Mouse (Mus musculus) urinary bladder, adult 2 months (tissue): ENCODE data around the gene Gpx3. TPM values are rescaled to one million over a fixed set of nuclear protein-coding genes. Genes with fewer than 3 reads are reported as not detected.
"Not testable (repeated sequence)": the region's sequence is repeated elsewhere in the genome, so short reads cannot be mapped to it uniquely, and the experiment has no call there.

ENCODE experiments used
- DNase-seq: peaks from one replicate; pipeline ENCODE4 v3.0.0; 2022; ENCODE audit warnings: low spot score
- polyA plus RNA-seq: library from polyadenylated mRNA; depleted of rRNA; stranded (reverse); fragments of >200 nt; gene quantifications from 2 replicates; pipeline ENCODE4 v1.2.3, GENCODE M21; 2012; rRNA removed

Gpx3 gene
- polyA plus RNA-seq = 53.0 and 110 TPM in 2 replicates

DNA sequence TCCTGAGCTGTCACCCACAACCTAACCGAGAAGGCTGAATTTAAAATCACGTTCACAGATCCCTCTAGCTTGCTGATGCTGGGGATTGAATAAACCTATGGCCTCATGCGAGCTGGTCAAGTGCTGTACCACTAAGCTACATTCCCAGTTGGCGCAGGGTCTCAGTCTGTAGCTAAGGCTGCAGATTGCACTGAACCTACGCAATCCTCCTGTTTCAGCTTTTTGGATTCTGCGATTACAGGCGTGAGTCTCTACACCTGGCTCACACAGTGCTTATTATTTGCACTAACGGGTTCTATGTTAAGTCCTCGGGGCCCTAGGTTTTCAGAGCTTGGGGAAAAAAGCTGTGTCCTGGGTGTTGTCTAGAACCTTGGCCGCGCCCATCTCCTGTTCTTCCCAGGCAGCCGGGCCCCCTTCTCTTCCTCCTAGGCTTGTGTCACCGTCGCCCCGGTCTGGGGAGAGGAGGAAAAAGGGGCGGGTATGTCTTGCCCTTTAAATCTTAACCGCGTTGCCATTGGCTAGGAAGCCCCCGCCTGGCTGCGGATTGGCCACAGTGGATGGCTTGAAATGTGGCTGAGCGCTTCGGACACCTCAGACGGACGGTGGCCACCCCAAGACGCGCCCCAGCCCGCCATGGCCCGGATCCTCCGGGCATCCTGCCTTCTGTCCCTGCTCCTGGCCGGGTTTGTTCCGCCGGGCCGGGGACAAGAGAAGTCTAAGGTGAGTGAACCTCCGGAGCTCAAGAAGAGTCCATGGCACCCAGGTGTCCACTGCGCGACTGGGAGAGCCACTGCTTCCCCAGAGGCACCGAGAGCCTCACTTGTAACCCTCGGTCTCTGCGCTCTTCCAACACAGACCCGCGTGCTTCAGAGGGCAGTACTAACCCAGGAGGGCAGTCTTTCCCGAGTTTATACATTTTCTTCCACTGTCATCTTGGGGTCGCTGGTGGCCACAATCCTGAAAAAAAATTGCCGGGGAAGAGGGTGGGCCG is at the start of gene Gpx3:
TSS of gene Gpx3 (plus strand) at position 121 of the 991 bp plus-strand sequence.
- peak; percentile 41 for DNase-seq

DNA sequence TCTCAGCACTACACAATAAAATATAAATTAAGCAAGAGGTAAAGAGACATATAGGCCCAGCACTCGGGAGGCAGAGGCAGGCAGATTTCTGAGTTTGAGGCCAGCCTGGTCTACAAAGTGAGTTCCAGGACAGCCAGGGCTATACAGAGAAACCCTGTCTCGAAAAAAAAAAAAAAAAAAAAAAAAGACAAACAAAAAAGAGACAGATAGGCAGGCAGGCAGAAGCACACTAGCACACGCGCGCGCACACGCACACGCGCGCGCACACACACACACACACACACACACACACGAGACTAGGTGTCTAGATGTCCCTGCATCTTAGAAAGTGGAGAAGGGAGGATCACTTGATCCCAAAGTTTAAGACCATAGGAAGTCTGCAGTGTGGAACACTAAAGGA is 43.4 kb upstream of the Gpx3 start:
- not testable (repeated sequence) for DNase-seq

DNA sequence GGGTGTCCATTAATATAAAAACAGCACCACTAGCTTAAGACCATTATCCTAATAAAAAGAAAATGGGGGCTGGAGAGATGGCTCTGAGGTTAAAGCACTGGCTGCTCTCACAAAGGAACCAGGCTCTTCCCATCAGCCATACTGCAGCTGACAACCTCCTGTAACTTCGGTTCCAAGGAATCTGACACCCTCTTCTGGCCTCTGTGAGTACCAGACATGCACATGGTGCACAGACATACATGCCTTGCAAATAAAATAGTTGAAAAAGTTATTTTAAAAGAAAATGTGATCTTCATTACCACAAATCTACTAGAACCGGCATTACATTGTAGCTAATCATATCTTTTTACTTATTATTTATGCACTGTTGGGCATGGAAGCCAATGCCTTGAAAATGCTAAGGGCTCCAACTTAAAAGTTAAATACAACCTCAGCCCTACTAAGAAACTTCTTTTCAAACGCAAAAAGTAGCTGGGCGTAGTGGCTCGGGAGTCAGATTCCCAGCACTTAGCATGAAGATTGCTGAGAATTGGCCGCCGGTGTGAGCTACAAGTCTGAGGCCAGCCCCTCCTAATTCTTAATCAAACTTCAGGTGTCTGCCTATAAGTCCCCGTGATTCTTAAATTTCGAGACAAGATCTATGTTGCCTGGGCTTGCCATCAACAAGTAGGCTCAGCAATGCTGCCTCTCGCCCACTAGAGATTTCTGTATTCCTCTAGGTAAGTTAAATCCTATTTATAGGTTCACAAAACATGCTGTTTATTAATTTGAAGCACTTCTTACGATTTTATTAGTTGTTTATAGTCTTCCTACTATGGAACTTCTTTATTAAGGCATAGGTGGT is 42.7 kb upstream of the Gpx3 start:
- DNase-seq = no peak

DNA sequence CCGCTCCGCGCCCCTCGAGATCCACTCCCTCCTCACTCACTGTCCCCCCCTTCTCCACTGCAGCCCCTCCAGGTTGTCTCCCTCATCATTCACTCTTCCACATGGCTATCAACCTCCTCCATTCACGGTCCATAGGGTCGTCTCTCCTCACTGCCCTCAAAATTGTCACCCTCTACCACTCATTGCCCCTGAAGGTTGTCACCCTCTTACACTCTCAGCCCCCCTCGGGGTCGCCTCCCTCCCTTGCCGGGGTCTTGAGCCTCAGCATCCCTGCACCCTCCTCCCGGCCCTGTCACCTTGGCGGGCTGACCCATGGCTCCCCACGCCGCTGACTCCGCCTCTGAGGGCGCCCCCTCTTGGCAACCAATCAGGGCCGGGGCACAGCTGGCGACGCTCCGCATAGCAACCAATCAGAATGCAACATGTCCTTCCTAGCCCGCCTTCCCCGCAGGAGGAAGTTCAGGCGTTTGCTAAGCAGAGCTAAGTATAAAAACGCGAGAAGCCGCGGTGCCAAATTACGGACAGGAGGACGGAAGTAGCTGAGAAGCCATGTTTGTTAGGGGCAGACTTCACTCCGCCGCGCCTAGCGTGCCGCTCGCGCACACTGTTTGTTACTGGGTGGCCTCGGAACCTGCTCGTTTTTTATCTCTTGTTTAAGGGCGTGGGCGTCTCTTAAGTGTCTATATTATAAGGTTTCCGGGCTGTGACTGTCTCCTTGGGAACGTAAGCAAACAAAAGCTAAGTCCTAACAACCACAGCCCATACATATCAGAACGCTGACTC is 41.8 kb upstream of the Gpx3 start, which contains the start of gene Lyrm7:
TSS of gene Lyrm7 (minus strand) at position 661 of the 783 bp plus-strand sequence.
- DNase-seq = peak; percentile 94

DNA sequence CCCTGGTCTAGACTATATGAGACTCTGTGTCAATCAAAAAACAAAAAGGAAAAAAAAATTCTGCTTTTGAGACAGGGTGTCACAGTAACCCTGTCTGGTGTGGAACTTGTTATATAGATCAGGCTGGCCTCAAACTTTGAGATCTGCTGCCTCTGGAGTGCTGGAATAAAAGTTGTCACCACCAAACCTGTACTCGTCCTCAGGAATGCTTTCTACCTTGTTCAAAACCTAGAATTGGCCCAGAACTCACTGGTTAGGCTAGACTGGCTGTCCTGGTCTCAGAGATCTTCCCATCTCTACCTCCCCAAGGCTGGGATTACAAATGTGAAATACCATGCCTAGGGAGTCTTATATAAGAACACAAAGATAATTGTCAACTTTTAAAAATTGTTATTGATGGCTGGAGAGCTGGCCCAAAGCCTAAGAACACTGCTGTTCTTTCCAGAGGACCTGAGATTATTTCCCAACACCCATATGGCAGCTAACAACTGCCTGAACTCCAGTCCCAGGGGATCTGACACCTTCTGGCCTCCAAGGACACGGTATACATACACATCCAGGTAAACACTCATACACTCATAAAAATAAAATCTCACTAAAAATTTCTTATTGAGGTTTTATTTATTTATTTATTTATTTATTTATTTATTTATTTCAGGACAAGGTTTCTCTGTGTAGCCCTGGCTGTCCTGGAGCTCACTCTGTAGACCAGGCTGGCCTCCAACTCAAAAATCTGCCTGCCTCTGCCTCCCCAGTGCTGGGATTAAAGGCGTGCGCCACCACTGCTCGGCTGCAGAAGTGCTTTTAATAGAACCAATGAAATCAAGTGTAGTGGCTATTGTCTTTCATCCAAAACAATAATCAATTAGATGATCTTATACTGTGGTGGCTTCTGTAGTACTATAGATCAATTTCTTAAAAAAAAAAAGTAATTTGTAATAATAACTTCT is 40.5 kb upstream of the Gpx3 start:
- no peak for DNase-seq

DNA sequence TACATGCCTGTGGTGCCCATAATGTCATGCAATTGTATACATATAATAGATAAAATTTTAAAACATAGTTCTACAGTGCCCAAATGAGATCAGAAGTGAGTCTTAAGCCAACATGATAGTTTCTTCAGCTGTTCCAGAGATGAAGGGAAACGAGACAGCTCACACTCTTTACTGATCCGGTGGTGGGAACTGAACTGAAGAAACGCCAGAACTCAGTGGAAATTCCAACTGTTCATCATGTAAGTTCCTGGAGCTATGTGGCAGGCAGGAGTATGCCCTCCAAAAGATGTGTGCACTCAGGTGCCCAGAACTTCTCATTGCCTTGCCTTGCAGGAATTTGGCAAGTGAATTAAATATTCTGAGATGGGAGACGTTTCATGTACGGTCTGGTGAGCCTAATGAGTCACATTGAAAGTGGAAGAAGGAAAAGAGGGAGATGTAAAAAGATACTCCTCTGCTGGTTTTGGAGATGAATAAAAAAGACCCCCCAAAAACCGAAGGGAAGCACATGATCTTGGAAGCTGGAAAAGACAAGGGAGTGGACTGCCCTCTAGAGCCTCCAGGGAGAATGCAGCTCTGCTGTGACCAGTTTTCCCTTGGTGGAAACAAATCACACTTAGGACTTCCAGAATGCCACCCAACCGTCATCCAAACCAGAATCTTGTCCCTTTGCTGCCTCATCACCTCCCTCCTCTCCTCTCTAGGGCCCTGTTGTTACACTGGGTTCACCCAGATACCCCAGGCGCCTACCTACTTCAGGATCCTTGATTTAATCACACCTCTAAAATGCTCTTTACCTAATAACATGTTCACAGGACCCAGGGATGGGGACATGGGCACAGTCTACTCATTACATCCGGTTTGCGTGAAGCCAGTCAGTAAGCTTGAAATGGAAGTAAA is 39.4 kb upstream of the Gpx3 start:
- no peak for DNase-seq

DNA sequence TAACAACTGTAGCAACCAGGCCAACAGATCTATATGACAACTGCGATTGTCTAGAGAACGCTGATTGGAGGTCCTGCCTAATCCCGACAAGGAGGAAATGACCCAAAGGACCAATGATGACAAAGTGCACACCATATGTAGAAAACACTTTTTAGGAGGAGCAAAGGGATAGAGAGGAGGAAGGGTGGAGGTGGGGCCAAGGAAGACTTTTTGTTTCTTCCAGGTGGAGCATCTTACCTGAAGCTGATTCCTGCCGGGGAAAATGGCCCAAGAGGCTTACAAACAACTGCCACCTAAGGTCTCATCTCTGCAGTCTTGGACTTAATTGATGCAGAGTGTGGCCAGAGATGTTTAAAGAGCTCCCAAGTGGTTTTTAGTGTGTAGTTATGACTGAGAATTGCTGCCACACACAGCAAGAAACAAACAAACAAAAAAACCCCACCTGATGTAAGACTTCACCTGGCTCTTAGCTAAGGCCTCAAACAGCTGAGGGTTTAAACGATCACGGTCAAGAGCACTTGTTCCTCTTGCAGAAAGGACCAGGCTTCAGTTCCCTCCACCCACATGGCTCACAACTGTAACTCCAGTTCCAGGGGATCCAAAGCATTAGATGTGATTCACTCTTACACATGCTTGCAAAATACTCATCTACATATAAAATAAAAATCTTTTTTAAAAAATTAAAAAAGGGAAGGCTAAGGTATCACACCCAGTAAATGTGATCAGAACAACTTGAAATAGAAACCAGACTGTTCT is 36.7 kb upstream of the Gpx3 start:
- no peak for DNase-seq

DNA sequence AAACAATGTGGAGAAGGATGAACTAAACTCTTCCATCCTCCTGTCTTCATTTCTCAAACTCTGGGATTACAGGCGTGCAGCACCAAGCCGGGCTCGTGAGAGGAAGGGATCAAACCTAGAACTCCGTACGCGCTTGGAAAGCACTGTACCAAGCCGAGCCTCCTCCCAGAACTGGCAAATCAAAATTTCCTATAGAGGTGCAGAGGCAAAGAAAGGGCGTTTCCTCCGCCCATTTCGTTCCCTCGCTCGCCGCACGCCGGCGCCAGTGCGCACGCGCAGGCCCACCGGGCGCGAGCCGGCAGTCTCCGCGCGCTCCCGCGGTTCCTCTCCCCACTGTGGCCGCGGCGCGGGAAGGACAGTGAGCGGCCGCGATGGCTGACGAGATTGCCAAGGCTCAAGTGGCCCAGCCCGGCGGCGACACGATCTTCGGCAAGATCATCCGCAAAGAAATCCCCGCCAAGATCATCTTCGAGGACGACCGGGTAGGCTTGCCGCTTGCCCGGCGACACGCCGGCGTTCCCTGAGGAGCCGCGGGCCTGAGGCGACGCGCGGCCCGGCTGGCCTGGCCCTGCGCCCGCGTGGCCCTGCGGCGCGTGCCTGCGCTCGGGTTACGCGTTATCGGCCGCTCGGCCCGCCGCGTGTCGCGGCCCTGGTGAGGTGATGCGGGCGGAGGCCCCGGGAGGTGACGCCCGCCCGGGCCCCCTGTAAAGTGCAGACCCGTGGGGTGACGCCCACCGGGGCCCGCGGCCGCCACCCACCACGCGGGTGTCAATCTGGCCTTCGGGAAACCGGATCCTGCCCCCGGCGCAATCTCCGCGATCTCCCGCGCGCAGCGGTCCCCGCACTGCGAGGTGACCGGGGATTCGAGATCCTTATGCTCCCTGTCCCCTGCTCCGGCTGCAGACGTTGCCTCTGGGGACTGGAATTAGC is 35.9 kb upstream of the Gpx3 start, which contains the start of gene Hint1:
TSS of gene Hint1 (plus strand) at position 265 of the 930 bp plus-strand sequence.
- DNase-seq = peak; percentile 91

DNA sequence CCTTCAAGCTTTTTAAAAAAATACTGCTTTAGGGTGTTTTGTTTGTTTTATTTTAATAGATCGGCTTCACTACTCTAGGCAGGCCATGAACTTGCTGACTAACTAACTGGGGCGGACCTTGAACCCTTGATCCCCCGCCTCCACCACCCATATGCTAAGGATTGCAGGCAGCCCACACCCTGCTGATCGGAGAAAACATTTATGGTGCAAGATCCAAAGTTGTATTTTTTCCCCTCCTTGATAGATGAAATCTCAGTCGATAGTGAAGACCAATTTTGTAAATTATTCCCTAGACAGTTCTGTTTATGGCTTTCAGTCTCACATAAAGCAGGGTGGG is 35.2 kb upstream of the Gpx3 start:
- DNase-seq = no peak

DNA sequence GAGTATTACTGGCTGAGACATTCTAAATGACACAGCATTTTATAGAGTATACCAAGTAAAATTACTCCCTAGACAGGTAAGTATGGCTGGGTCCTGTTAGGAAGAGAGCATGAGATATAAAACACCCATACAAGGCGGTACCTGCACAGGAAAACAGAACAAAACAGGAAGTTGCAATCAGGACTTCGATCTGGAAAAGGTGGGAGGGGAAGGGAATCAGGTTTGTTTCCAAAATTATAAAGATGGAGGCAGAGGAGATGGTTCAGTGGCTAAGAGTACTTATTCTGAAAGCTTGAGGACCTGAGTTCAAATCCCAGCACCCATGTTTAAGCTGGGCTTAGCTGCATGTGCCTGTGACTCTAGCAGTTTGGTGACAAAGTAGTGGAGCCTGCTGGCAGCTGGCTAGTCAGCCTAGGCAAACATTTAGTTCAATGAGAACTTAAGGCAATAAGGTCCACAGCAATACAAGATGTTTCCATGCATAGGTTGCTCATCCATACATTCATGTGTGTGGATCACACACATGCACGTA is 34.3 kb upstream of the Gpx3 start:
- DNase-seq = no peak

DNA sequence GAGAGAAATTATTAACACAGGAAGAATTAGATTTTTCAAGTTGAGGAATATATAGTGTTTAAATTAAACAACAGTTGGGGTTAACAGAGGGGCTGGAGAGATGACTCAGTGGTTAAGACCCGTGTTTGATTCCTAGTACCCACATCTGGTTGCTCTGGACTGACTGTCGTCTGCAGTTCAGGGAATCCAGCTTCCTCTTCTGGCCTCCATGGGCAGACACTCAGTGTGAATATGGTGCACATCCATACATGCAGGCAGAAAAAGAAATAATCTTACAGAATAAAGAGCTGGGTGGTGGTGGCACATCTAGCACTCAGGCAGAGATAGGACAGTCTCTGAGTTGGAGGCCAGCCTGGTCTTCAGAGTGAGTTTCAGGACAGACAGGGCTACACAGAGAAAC is 33.8 kb upstream of the Gpx3 start:
- no peak for DNase-seq

DNA sequence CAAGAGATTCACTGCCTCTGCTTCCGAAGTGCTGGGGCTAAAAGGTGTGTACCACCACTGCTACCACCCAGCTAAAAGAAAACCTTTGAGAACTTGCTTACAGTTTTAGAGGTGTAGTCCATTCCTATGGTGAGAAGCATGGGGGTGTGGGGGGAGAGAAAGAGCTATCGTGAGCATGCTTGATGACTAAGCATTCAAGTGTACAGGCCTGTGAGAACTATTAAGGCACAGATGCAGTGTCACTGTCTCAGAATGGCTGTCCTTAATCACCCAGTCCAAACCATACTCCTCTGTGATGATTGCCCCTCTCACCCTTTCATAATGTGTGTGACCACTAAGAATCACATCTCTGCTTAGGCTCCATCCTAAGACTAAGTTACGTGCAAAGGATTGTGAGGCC is 32.9 kb upstream of the Gpx3 start:
- DNase-seq = no peak

DNA sequence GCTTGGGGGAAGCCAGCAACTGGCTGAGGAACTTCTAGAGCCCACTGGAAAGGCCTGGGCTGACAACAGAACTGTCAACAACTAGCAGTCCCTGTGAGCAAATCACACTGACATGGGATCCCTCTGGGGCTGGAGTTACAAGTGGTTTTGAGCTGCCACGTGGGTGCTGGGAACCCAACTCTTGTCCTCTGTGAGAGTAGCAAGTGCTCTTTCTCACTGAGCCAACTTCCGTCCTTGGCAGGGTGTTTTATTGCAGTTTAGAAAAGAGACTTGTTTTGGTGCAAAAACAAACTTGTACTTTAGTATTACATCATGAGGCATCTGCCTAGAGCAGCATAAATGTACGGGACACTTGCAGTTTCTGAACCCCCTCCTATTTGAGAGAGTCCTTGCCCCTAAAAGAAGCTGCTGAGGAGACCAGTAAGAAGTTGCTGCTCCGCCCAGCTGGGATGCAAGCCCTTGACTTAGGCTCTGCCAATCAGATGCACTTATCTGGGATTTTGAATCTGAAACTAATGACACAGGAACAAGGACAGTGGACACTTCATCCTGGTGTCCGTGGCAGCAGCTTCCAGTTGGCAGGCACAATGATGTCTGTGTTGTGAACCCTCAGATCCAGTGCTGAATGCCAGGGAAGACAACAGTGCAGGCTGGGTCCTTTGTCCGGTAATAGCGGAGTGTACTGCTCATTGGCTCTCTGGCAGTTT is 30.3 kb upstream of the Gpx3 start:
- no peak for DNase-seq

DNA sequence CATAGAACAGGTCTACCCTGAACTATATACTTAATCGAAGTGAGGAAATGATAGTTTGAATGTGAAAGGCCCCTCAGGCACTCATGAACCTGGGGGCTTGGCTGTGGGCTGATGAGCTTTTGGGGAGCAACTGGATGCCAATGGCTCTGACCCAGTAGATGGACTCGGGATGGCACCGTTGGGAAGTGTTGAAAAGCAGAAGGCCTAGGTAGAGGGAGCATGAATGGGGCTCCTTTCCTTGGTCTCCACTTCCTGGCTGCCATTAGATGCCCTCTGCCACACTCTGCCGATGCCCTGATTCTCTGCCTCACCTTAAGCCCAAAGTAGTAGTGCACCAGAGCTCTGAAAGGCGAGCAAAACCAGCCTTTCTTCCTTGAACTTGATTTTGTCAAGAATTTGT is 26.2 kb upstream of the Gpx3 start:
- no peak for DNase-seq

DNA sequence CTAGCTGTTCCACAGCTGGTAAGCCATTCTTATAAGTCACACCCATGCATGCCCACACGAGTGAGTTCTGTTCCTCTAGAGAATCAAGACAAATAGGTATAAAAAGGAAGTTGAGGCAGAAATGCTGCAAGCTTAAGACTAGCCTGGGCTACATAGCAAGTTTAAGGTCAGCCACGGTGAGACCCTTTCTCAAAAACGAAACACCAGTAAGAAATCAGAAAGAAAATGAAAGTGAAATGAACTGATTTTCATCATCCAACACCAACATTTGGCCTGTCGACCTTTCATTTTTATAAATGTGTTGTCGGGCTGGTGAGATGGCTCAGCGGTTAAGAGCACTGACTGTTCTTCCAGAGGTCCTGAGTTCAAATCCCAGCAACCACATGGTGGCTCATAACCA is 23.4 kb upstream of the Gpx3 start:
- no peak for DNase-seq

DNA sequence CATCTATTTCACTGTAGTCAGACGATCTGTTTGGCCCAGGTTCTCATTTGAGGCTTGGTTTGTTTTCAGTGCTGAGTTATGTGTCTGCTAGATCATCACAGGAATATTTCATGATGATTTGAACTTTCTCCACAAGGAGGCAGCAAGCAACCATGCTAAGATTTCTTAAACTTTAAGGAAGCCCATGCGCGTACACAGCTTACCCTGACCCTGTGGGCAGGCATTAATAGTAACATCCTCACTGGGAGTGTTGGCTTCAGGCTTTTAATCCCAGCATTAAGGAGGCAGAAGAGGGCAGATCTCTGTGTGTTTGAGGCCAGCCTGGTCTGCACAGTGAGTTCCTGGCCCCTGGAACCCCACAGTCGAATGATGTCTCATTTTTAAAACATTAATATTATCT is 22.8 kb upstream of the Gpx3 start:
- DNase-seq = no peak

DNA sequence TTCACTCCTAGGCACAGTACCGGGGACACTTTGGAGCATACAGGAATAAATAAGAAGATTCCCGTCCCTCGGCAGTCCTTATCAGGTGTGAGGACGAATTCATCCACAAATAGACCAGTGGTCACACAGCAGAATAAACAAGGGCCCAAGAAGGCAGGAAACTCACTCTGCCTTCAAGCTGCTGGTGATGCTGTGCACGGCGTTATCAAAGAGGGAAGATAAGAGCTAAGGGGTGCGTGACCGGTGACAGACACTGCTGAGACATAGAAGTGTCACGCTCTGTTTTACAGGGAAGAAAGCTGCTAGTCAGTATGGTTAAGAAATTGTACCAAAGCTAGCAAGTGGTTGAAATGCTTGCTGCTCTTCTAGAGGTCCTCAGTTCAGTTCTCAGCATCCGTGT is 22.3 kb upstream of the Gpx3 start:
- no peak for DNase-seq
